Mouse (Mus musculus) liver, adult 2 months (tissue): ENCODE data around the gene Sh3pxd2a. TPM values are rescaled to one million over a fixed set of nuclear protein-coding genes. Genes with fewer than 3 reads are reported as not detected.

Source experiments
- DNase-seq: peaks from one replicate; pipeline ENCODE4 v3.0.0-alpha.2; 2011; ENCODE audit warnings: low read depth, low spot score; ENCODE audit errors: extremely low read depth
- H3K27ac ChIP-seq: fragments of 200-500 bp; replicated peaks from 2 replicates; pipeline ENCODE4 v1.5.1; 2012; ENCODE audit warnings: low read depth, mild to moderate bottlenecking, control low read depth, inconsistent platforms, low read length; ENCODE audit not compliant: insufficient read depth
- H3K27me3 ChIP-seq: fragments of 200-500 bp; 2 replicates; pipeline ENCODE4 v1.6.1; 2012; ENCODE audit warnings: mild to moderate bottlenecking, moderate library complexity, low read length, inconsistent platforms; ENCODE audit not compliant: control insufficient read depth, insufficient read depth
- H3K36me3 ChIP-seq: fragments of 200-500 bp; 2 replicates; pipeline ENCODE4 v1.6.1; 2012; ENCODE audit warnings: low read length, inconsistent platforms; ENCODE audit not compliant: control insufficient read depth, insufficient read depth
- H3K4me1 ChIP-seq: fragments of 200-500 bp; 2 replicates; pipeline ENCODE4 v1.6.1; 2011; ENCODE audit warnings: low read length; ENCODE audit not compliant: control insufficient read depth, insufficient read depth
- H3K4me3 ChIP-seq: fragments of 200-500 bp; 2 replicates; pipeline ENCODE4 v1.5.1; 2011; ENCODE audit warnings: low read depth, mild to moderate bottlenecking, control low read depth, low read length, moderate library complexity; ENCODE audit not compliant: insufficient read depth
- H3K79me2 ChIP-seq: fragments of 200-500 bp; 2 replicates; pipeline ENCODE4 v1.6.1; 2012; ENCODE audit warnings: inconsistent platforms, mild to moderate bottlenecking, low read length, moderate library complexity; ENCODE audit not compliant: control insufficient read depth, insufficient read depth
- H3K9ac ChIP-seq: fragments of 200-500 bp; 2 replicates; pipeline ENCODE4 v1.6.1; 2012; ENCODE audit warnings: low read depth, mild to moderate bottlenecking, control low read depth, inconsistent platforms, low read length
- CTCF ChIP-seq: fragments of 200-500 bp; IDR thresholded peaks from 2 replicates; pipeline ENCODE4 v1.5.1; 2011; ENCODE audit warnings: low read depth, low read length, control low read depth
- POLR2A ChIP-seq: fragments of 200-500 bp; IDR thresholded peaks from 2 replicates; pipeline ENCODE4 v1.6.1; 2011; ENCODE audit warnings: low read length, control low read depth; ENCODE audit not compliant: insufficient read depth; ENCODE audit errors: extremely low read depth
- WGBS: fragments of 180-500 bp; shearing (Covaris S2); methylation state at CpG from one replicate; pipeline ENCODE4 v1.1.7; 2018; 5-methylcytosine and 5-hydroxymethylcytosine counted together
- polyA plus RNA-seq: library from polyadenylated mRNA; depleted of rRNA; stranded (reverse); fragments of >200 nt; gene quantifications from 2 replicates; pipeline ENCODE4 v1.2.3, GENCODE M21; 2012
- total RNA-seq: library from RNA; depleted of rRNA; stranded (reverse); fragments of >200 nt; gene quantifications from 2 replicates; pipeline ENCODE4 v1.2.3, GENCODE M21; 2014

Sh3pxd2a gene
- total and polyA plus RNA-seq, 2 experiments, result 4.2 to 10.0 TPM

DNA sequence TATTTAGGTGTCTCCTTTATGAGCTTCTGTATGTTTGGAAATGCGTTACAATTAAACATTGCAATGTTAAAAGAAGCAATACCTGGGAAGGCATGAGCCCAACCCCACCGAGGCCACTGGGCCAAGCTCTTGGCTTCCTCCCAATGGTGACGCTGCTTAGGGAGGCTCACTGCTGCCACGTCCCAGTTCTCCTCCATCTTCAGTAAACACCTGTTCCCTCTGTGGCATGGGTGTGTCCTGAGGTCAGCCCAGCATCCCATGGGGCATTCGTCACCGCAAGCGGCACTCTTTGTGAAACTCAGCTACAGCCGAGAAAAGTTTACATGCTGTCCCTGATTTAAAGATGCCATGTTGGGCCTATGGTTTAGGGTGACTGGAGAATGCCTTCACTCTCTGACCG lies 23.4 kb upstream of the Sh3pxd2a start:
- H3K27ac ChIP-seq, result no peak overlapping the region
- TF ChIP-seq POLR2A (no peak), CTCF (no peak)
- no peaks in the 10 kb centered on the region for H3K4me1 ChIP-seq
- no peak for DNase-seq
- H3K27me3 ChIP-seq, result no peaks in the 10 kb centered on the region
- no peaks in the 10 kb centered on the region for H3K36me3 ChIP-seq
- H3K4me3 ChIP-seq, result no peak overlapping the region
- no peak overlapping the region for H3K9ac ChIP-seq
- no peaks in the 10 kb centered on the region for H3K79me2 ChIP-seq
- WGBS, result 87% methylated on average over 9 of the region's 9 CpGs

DNA sequence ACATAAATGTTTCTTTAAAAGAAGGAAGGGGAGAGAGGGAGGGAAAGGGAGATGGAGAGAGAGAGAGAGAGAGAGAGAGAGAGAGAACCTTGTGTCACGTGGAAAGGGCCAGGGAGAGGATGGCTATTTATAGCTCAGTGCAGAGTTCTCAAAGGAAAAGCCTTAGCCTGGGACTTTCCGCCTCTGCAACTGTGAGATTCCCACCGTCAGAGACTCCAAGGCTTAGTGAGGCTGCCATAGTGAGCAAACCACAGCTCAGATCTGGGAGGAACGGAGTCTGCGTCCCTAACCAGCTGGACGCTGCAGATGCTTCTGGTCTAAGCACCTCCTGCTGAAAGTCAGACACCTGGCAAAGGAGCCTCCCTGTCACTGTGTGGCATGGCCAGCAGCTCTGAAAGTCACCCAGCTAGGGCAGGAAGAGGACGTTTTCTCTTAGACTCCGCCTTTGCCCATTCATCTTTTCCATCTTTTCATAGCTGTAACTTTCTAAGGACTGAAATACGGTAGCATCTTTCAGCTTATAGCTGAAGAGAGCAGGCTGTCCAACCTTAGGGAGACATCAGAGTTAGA lies 21.9 kb upstream of the Sh3pxd2a start:
- Histone ChIP-seq H3K36me3 (no peaks in the 10 kb centered on the region), H3K27ac (no peak overlapping the region), H3K27me3 (no peaks in the 10 kb centered on the region), H3K4me1 (no peaks in the 10 kb centered on the region), H3K79me2 (no peaks in the 10 kb centered on the region), H3K9ac (no peak overlapping the region), H3K4me3 (no peak overlapping the region)
- no peak for DNase-seq
- 49% methylated on average over 9 of the region's 9 CpGs for WGBS
- TF ChIP-seq POLR2A, result no peak
- no peak for TF ChIP-seq CTCF

DNA sequence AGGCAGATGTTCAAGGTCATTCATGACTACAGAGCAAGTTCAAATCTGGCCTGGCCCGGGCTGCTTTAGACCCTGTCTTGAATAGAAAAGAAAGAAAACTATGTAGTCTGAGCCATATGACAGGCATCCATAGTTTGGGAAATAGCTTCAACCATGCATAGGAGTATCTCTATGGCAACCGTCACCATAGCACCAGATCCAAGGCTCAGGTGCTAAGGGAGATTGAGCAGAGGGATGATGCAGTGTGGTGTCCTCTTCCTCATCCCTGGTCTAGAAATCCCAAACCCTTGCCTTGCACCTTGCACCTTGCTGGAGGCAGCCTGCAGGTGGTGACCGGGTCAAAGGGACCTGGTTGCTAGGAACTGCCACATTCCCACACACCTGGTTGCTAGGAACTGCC lies 19.9 kb upstream of the Sh3pxd2a start:
- H3K9ac ChIP-seq, result no peak overlapping the region
- no peak overlapping the region for H3K4me3 ChIP-seq
- no peak for DNase-seq
- H3K27me3 ChIP-seq, result no peaks in the 10 kb centered on the region
- WGBS, result 88% methylated on average over 3 of the region's 3 CpGs
- TF ChIP-seq CTCF, result no peak
- no peak for TF ChIP-seq POLR2A
- no peaks in the 10 kb centered on the region for H3K4me1 ChIP-seq
- H3K27ac ChIP-seq, result no peak overlapping the region
- no peaks in the 10 kb centered on the region for H3K36me3 ChIP-seq
- no peaks in the 10 kb centered on the region for H3K79me2 ChIP-seq

DNA sequence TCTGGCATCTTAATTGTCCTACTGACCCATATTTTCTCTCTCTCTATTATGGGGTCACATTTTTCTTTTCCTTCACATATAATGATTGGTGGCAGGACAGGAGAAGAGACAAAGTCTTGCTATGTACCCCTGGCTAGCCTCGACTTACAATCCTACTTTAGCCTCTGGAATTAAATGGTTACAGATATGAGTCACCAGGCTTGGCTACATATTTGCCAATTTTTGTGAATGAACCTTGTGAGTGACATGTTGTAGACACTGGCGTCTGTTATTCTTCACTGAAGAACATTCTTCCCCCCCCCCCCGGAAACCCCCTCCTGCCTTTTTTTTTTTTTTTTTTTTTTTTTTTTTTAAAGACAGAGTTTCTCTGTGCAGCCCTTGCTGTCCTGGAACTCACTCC lies 19.1 kb upstream of the Sh3pxd2a start:
- no peaks in the 10 kb centered on the region for H3K4me1 ChIP-seq
- H3K36me3 ChIP-seq, result no peaks in the 10 kb centered on the region
- DNase-seq, result no peak
- no peak for TF ChIP-seq CTCF
- TF ChIP-seq POLR2A, result no peak
- H3K79me2 ChIP-seq, result no peaks in the 10 kb centered on the region
- H3K4me3 ChIP-seq, result no peak overlapping the region
- no peak overlapping the region for H3K27ac ChIP-seq
- 65% methylated on average over 3 of the region's 3 CpGs for WGBS
- no peaks in the 10 kb centered on the region for H3K27me3 ChIP-seq
- H3K9ac ChIP-seq, result no peak overlapping the region

DNA sequence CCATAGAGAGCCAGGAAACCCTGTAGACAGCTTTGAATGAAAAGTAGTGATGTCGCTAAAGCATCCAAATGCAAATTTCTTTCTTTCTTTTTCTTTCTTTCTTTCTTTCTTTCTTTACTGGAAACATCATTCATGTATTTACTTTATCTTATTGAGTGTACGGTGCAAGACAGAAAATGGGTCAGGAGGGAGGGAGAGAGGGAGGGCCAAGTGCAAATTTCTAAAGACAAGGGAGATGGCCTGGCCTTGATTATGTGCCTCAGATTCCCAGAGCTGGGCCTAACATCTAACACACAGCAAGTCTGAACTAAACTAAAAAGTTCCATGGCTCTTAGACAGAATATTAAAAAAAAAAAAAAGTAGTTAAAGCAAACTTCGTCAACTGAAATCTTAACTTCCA lies 9.3 kb upstream of the Sh3pxd2a start:
- Histone ChIP-seq H3K4me3 (no peak overlapping the region), H3K27me3 (no peaks in the 10 kb centered on the region), H3K4me1 (peaks cover 4% of the 10 kb centered on the region; the same call in 1 of the 2 replicates), H3K36me3 (no peaks in the 10 kb centered on the region), H3K79me2 (no peaks in the 10 kb centered on the region), H3K9ac (no peak overlapping the region), H3K27ac (no peak overlapping the region)
- no peak for DNase-seq
- no peak for TF ChIP-seq POLR2A
- no peak for TF ChIP-seq CTCF
- WGBS, result 71% methylated on average over 3 of the region's 3 CpGs

DNA sequence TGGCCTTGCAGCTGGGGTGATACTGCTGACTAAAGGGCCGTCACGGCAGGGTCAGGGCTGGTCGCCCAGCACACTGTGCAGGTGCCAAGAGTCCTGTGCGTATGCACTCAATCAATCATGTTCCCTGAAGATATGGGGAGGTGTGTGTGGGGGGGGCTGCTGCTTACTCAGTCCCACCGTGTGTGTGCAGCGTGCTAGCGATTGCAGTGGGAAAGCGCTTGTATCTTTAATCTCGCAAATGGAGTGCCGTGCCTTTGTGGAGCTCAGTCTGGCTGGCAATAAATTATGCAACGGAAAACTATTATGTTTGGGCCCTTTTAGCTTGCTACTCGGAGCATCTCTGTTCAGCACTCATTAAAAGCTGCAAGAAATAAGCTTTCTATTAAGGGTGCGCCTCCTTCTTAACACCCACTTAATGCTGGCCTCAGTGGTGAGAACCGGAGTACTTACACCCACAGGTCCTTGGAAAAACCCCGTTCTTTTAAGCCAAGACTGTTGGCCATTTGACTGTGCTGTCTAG lies 8.7 kb upstream of the Sh3pxd2a start:
- H3K9ac ChIP-seq, result no peak overlapping the region
- no peaks in the 10 kb centered on the region for H3K79me2 ChIP-seq
- DNase-seq, result peak; percentile 72
- H3K27ac ChIP-seq, result no peak overlapping the region
- H3K4me3 ChIP-seq, result no peak overlapping the region
- 39% methylated on average over 15 of the region's 15 CpGs for WGBS
- H3K4me1 ChIP-seq, result peaks cover 4% of the 10 kb centered on the region; the same call in 1 of the 2 replicates
- no peaks in the 10 kb centered on the region for H3K27me3 ChIP-seq
- no peaks in the 10 kb centered on the region for H3K36me3 ChIP-seq
- TF ChIP-seq POLR2A (no peak), CTCF (no peak)
